Mouse (Mus musculus) embryonic facial prominence, embryonic 12.5 days (tissue): ENCODE data around the gene Cma2. TPM values are rescaled to one million over a fixed set of nuclear protein-coding genes. Genes with fewer than 3 reads are reported as not detected.

Source experiments
- polyA plus RNA-seq: library from polyadenylated mRNA; unstranded; fragments of >200 nt; fragmentation: Nextera tagmentation; extraction: Ambion mirVana; gene quantifications from 2 replicates; pipeline ENCODE4 v1.2.1, GENCODE M21; 2016

Cma2 gene
- polyA plus RNA-seq, 1 experiment from 2014 or later = not detected

Other genes with a start within 250 kb of the Cma2 start
- 1.6 and 1.7 TPM in 2 replicates for gene Tgm1, start 237.1 kb upstream of the Cma2 start, polyA plus RNA-seq
- 27.8 and 30.3 TPM in 2 replicates for gene Rabggta, start 228.7 kb upstream of the Cma2 start, polyA plus RNA-seq
- gene Dhrs1, start 205.3 kb upstream of the Cma2 start, polyA plus RNA-seq = 81.5 and 86.7 TPM in 2 replicates
- 51.0 and 57.3 TPM in 2 replicates for gene Nop9, start 205.3 kb upstream of the Cma2 start, polyA plus RNA-seq
- 0.19 and 0.50 TPM in 2 replicates for gene Cideb, start 192.5 kb upstream of the Cma2 start, polyA plus RNA-seq
- gene Ltb4r2, start 189.6 kb upstream of the Cma2 start, polyA plus RNA-seq = 0.55 and 0.60 TPM in 2 replicates
- gene Ltb4r1, start 185.0 kb upstream of the Cma2 start, polyA plus RNA-seq = 0.48 and 0.60 TPM in 2 replicates
- 21.3 and 24.2 TPM in 2 replicates for gene Adcy4, start 166.9 kb upstream of the Cma2 start, polyA plus RNA-seq
- gene Ripk3, start 162.1 kb upstream of the Cma2 start, polyA plus RNA-seq = 45.5 and 50.3 TPM in 2 replicates
- gene Nfatc4, start 127.8 kb upstream of the Cma2 start, polyA plus RNA-seq = 154 and 161 TPM in 2 replicates
- 41.4 and 41.7 TPM in 2 replicates for gene Nynrin, start 97.0 kb upstream of the Cma2 start, polyA plus RNA-seq
- gene Cbln3, start 66.6 kb upstream of the Cma2 start, polyA plus RNA-seq = 0.28 and 0.42 TPM in 2 replicates
- 31.6 and 31.8 TPM in 2 replicates for gene Khnyn, start 66.0 kb upstream of the Cma2 start, polyA plus RNA-seq
- gene Sdr39u1, start 50.7 kb upstream of the Cma2 start, polyA plus RNA-seq = 69.9 and 77.7 TPM in 2 replicates
- gene Cma1, start 6.3 kb upstream of the Cma2 start, polyA plus RNA-seq = 0.60 and 0.85 TPM in 2 replicates
- not detected in 2 replicates for gene Mcpt1, start 67.0 kb downstream of the Cma2 start, polyA plus RNA-seq
- gene Mcpt9, start 79.5 kb downstream of the Cma2 start, polyA plus RNA-seq = not detected in 2 replicates
- gene Mcpt2, start 91.1 kb downstream of the Cma2 start, polyA plus RNA-seq = not detected in 2 replicates
- gene Mcpt4, start 111.3 kb downstream of the Cma2 start, polyA plus RNA-seq = not detected in 2 replicates
- not detected in 2 replicates for gene Mcpt8, start 134.3 kb downstream of the Cma2 start, polyA plus RNA-seq
- not detected in 2 replicates for gene Ctsg, start 151.6 kb downstream of the Cma2 start, polyA plus RNA-seq
- not detected in 2 replicates for gene Gzme, start 169.6 kb downstream of the Cma2 start, polyA plus RNA-seq
- gene Gzmd, start 181.6 kb downstream of the Cma2 start, polyA plus RNA-seq = not detected in 2 replicates
- gene Gzmg, start 208.6 kb downstream of the Cma2 start, polyA plus RNA-seq = not detected in 2 replicates
- gene Gzmn, start 223.6 kb downstream of the Cma2 start, polyA plus RNA-seq = not detected in 2 replicates